Mouse (Mus musculus) CH12.LX (cell line): ENCODE results near the gene Col28a1. TPM values are rescaled to one million over a fixed set of nuclear protein-coding genes. Genes with fewer than 3 reads are reported as not detected.

Experiments used
- DNase-seq: peaks from one replicate; pipeline ENCODE4 v3.0.0-alpha.2; 2013; ENCODE audit errors: extremely low read depth
- H3K27ac ChIP-seq: 2 replicates; pipeline ENCODE4 v1.5.1; 2012; ENCODE audit warnings: low read depth, mild to moderate bottlenecking, control low read depth, moderate library complexity; ENCODE audit not compliant: insufficient read depth
- H3K27me3 ChIP-seq: replicated peaks from 2 replicates; pipeline ENCODE3; 2012; ENCODE audit warnings: inconsistent platforms
- H3K36me3 ChIP-seq, 2 experiments: replicated peaks in 1 of 2; 2 replicates each; pipeline versions ENCODE3 to v1.6.1; 2012; ENCODE audit warnings: inconsistent platforms in 1 of 2, low read length in 1 of 2, mild to moderate bottlenecking in 1 of 2, mixed read lengths in 1 of 2, moderate library complexity in 1 of 2; ENCODE audit not compliant: control insufficient read depth in 1 of 2, insufficient read depth in 1 of 2
- H3K4me1 ChIP-seq, 2 experiments: 2 replicates each; pipeline ENCODE4 v1.6.1; 2012; ENCODE audit warnings: inconsistent platforms in 1 of 2, moderate library complexity in 1 of 2; ENCODE audit not compliant: insufficient read depth in 2 of 2, control insufficient read depth in 1 of 2
- H3K4me2 ChIP-seq: 2 replicates; pipeline ENCODE4 v1.6.1; 2012; ENCODE audit warnings: low read depth, mild to moderate bottlenecking, control low read depth; ENCODE audit not compliant: poor library complexity, insufficient read depth, severe bottlenecking
- H3K4me3 ChIP-seq, 3 experiments: fragments of 150-350 bp in 1 of 3; sonication (generic) in 1 of 3; replicated peaks in 1 of 3; 2 replicates each; pipeline versions ENCODE3 to v1.5.1; 2011 to 2012; ENCODE audit warnings: low read depth in 2 of 3, low read length in 2 of 3, mild to moderate bottlenecking in 2 of 3, moderate library complexity in 2 of 3, control low read depth in 1 of 3, improper control_type of control experiment in 1 of 3, inconsistent platforms in 1 of 3, mixed read lengths in 1 of 3; ENCODE audit not compliant: poor library complexity in 1 of 3
- H3K79me2 ChIP-seq: replicated peaks from 2 replicates; pipeline ENCODE4 v1.6.1; 2012; ENCODE audit warnings: mild to moderate bottlenecking, moderate library complexity; ENCODE audit not compliant: control insufficient read depth, poor library complexity, insufficient read depth, severe bottlenecking; ENCODE audit errors: extremely low read depth
- H3K9ac ChIP-seq: 2 replicates; pipeline ENCODE4 v1.6.1; 2012; ENCODE audit warnings: low read depth, mild to moderate bottlenecking, control low read depth, moderate library complexity; ENCODE audit not compliant: insufficient read depth
- H3K9me3 ChIP-seq: replicated peaks from 2 replicates; pipeline ENCODE3; 2012; ENCODE audit warnings: low read length, inconsistent platforms, mixed read lengths
- CHD2 ChIP-seq: IDR thresholded peaks from 2 replicates; pipeline ENCODE4 v1.6.1; 2011; ENCODE audit warnings: low read length, improper control_type of control experiment
- CTCF ChIP-seq, 2 experiments: IDR thresholded peaks in 1 of 2; conservative IDR thresholded peaks in 1 of 2; 2 replicates each; pipeline ENCODE4 v1.5.1; 2011 to 2012; ENCODE audit warnings: low read depth in 2 of 2, low read length in 2 of 2, improper control_type of control experiment in 1 of 2, inconsistent platforms in 1 of 2, mild to moderate bottlenecking in 1 of 2, moderate library complexity in 1 of 2
- ELF1 ChIP-seq: IDR thresholded peaks from 2 replicates; pipeline ENCODE4 v1.6.1; 2014; ENCODE audit warnings: low read depth, mild to moderate bottlenecking, inconsistent platforms, low read length, improper control_type of control experiment
- ETS1 ChIP-seq: conservative IDR thresholded peaks from 2 replicates; pipeline ENCODE4 v1.6.1; 2012; ENCODE audit warnings: low read depth, mild to moderate bottlenecking, inconsistent platforms, low read length, improper control_type of control experiment, moderate library complexity
- GABPA ChIP-seq: IDR thresholded peaks from 2 replicates; pipeline ENCODE4 v1.6.1; 2012; ENCODE audit warnings: low read depth, low read length, improper control_type of control experiment, inconsistent platforms; ENCODE audit not compliant: insufficient replicate concordance
- JUND ChIP-seq: conservative IDR thresholded peaks from 2 replicates; pipeline ENCODE4 v1.6.1; 2011; ENCODE audit warnings: low read depth, low read length, improper control_type of control experiment
- MAFK ChIP-seq: IDR thresholded peaks from 2 replicates; pipeline ENCODE4 v1.6.1; 2011; ENCODE audit warnings: low read length, improper control_type of control experiment; ENCODE audit not compliant: insufficient replicate concordance
- MAX ChIP-seq: IDR thresholded peaks from 2 replicates; pipeline ENCODE4 v1.6.1; 2011; ENCODE audit warnings: low read length, improper control_type of control experiment
- MEF2A ChIP-seq: IDR thresholded peaks from 2 replicates; pipeline ENCODE4 v1.6.1; 2014; ENCODE audit warnings: low read depth, mild to moderate bottlenecking, inconsistent platforms, low read length, improper control_type of control experiment, borderline replicate concordance
- NRF1 ChIP-seq: IDR thresholded peaks from 2 replicates; pipeline ENCODE4 v1.6.1; 2014; ENCODE audit warnings: low read depth, mild to moderate bottlenecking, inconsistent platforms, low read length, improper control_type of control experiment, moderate library complexity
- PAX5 ChIP-seq: IDR thresholded peaks from 2 replicates; pipeline ENCODE4 v1.6.1; 2012; ENCODE audit warnings: low read length, inconsistent platforms, mixed read lengths
- POLR2AphosphoS2 ChIP-seq: IDR thresholded peaks from 2 replicates; pipeline ENCODE4 v1.6.1; 2011; ENCODE audit warnings: low read depth, low read length, improper control_type of control experiment
- RCOR1 ChIP-seq: conservative IDR thresholded peaks from 2 replicates; pipeline ENCODE4 v1.6.1; 2012; ENCODE audit warnings: low read depth, mild to moderate bottlenecking, inconsistent platforms, low read length, improper control_type of control experiment
- TCF12 ChIP-seq: IDR thresholded peaks from 2 replicates; pipeline ENCODE4 v1.6.1; 2014; ENCODE audit warnings: low read depth, mild to moderate bottlenecking, inconsistent platforms, low read length, improper control_type of control experiment
- UBTF ChIP-seq: IDR thresholded peaks from 2 replicates; pipeline ENCODE4 v1.6.1; 2012; ENCODE audit warnings: low read depth, mild to moderate bottlenecking, inconsistent platforms, low read length, improper control_type of control experiment, moderate library complexity
- USF1 ChIP-seq: IDR thresholded peaks from 2 replicates; pipeline ENCODE4 v1.6.1; 2014; ENCODE audit warnings: low read depth, mild to moderate bottlenecking, inconsistent platforms, low read length, improper control_type of control experiment
- ZC3H11A ChIP-seq: IDR thresholded peaks from 2 replicates; pipeline ENCODE4 v1.6.1; 2012; ENCODE audit warnings: low read depth, mild to moderate bottlenecking, inconsistent platforms, low read length, improper control_type of control experiment
- dilution Hi-C: fragments of 300-500 bp; cut with MboI; formaldehyde crosslinking; loops from 2 replicates; pipeline ENCODE4 v1.14.3; 2020; ENCODE audit warnings: low sequenced_read_pairs; ENCODE audit not compliant: extremely low pct_unique_long_range_greater_than_20kb, extremely low pct_ligation_motif_present
- in situ Hi-C: fragments of 300-500 bp; cut with MboI; formaldehyde crosslinking; loops from 3 replicates; pipeline ENCODE4 v1.14.3; 2019; ENCODE audit warnings: low sequenced_read_pairs, low pct_ligation_motif_present, low pct_unique_long_range_greater_than_20kb, mixed read lengths
- polyA plus RNA-seq: library from polyadenylated mRNA; unstranded; fragments of >175 nt; gene quantifications from 2 replicates; pipeline ENCODE4 v1.2.1, GENCODE M21; 2012; ENCODE audit warnings: low read depth; ENCODE audit not compliant: insufficient read length
- total RNA-seq, 2 experiments: library from RNA; depleted of rRNA; stranded (reverse); fragments of 300-350 nt in 1 of 2; fragments of >200 nt in 1 of 2; gene quantifications; 2 replicates each; pipeline ENCODE4 v1.2.3; 2012 to 2014

Gene Col28a1
- total and polyA plus RNA-seq, 3 experiments, result not detected

DNA sequence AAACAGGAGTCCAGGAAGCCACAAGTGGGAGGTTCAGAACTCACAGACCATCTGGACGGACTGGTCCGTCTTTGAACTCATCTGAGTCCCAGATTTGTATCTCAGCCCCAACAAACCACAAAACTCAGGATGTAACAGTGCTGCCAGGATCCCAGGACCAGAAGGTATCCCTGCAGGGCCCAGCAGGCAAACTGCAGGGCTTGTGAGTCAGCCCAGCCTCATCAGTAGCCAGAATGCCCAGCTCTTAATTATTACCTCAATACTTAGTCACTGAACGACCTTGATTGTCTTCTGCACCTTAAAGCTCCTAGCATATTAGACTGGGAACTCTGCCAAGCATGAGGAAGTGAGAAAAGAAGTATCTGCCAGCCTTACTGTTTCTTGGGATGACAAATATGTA is 96.6 kb downstream of the Col28a1 start:
- no peaks in the 10 kb centered on the region for H3K36me3 ChIP-seq
- H3K9me3 ChIP-seq, result no peaks in the 10 kb centered on the region
- H3K4me1 ChIP-seq, result no peaks in the 10 kb centered on the region
- no peak overlapping the region for H3K9ac ChIP-seq
- dilution Hi-C loops (no loop called here), in situ Hi-C loops (no loop called here)
- TF ChIP-seq MAX, result no peak
- TF ChIP-seq UBTF, result no peak
- no peak for TF ChIP-seq USF1
- no peak for TF ChIP-seq GABPA
- no peaks in the 10 kb centered on the region for H3K79me2 ChIP-seq
- H3K4me2 ChIP-seq, result no peak overlapping the region
- no peak overlapping the region for H3K27ac ChIP-seq
- DNase-seq, result no peak
- no peaks in the 10 kb centered on the region for H3K27me3 ChIP-seq
- H3K4me3 ChIP-seq, result no peak overlapping the region

DNA sequence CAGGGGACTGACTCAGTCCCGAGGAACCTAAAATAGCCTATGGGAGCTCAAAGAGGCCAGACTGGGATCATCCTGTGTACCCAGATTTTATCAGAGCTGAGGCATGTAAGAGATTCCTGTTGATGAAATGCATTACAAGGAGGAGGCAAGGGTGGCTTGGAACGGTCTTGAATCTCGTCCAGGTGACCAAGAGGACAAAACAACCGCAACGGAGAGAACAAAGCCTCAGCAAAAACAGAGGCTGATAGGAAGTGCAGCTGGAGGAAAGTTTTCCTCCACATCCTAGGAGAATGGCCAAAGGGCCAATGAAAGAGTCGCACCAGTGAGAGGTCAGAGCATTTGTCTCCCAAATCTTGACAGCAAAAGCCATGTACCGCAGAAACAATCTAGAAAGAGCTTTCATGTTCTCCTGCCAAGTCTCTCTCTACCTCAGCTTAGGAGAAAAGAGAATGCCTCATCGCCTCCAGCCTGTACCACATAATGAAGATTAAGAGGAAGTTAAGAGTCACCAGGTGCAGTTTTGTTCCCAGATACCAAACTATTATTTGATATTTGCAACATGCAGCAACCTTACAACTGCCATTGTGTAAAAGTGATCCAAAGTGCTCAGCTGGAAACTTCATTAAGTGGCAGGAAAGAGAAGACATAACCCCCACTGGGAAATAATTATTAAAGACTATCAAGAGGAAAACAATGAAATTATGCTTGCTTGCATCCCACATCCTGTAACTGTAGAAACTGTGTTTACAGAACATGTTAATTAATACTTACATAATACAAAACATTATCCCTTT is 98.1 kb downstream of the Col28a1 start:
- Histone ChIP-seq H3K27me3 (no peaks in the 10 kb centered on the region), H3K4me1 (no peaks in the 10 kb centered on the region), H3K9me3 (no peaks in the 10 kb centered on the region), H3K79me2 (no peaks in the 10 kb centered on the region), H3K4me2 (no peak overlapping the region), H3K9ac (no peak overlapping the region), H3K27ac (no peak overlapping the region), H3K36me3 (no peaks in the 10 kb centered on the region), H3K4me3 (no peak overlapping the region)
- no peak for TF ChIP-seq TCF12
- no peak for TF ChIP-seq ZC3H11A
- TF ChIP-seq CTCF (conservative IDR thresholded peaks at IDR 0.05 in 1 of 2, IDR thresholded peaks at IDR 0.05 in 1 of 2; ENCODE audit: low read depth in 2 of 2, low read length in 2 of 2), result no peak
- TF ChIP-seq JUND, result no peak
- TF ChIP-seq ETS1, result no peak
- no peak for TF ChIP-seq CHD2
- TF ChIP-seq MEF2A, result no peak
- TF ChIP-seq MAFK, result no peak
- dilution Hi-C loops, result no loop called here
- DNase-seq, result no peak
- in situ Hi-C loops, result no loop called here

DNA sequence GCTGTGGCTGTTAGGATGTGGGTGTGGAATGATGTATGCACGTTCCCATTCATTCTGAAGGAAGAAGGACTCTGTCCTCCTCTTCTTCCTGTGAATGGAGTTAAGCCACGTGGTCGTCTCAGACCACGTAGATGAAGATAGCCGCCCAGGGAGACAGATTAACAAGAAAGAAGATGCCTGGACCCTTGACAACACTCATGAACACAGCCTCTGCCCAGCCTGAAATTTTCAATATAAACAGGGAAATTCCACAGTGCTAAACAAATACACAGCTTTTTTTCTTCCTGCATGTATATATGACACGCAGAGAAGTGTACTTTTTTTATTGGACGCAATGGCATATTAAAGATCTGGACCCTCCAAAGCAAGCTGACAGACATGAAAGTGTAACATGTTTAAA is 98.9 kb downstream of the Col28a1 start:
- no peaks in the 10 kb centered on the region for H3K27me3 ChIP-seq
- H3K79me2 ChIP-seq, result no peaks in the 10 kb centered on the region
- dilution Hi-C loops (no loop called here), in situ Hi-C loops (no loop called here)
- no peak overlapping the region for H3K27ac ChIP-seq
- no peaks in the 10 kb centered on the region for H3K4me1 ChIP-seq
- DNase-seq, result no peak
- no peak overlapping the region for H3K4me2 ChIP-seq
- no peak overlapping the region for H3K9ac ChIP-seq
- no peak overlapping the region for H3K4me3 ChIP-seq
- no peaks in the 10 kb centered on the region for H3K9me3 ChIP-seq
- no peaks in the 10 kb centered on the region for H3K36me3 ChIP-seq
- TF ChIP-seq PAX5 (no peak), RCOR1 (no peak), NRF1 (no peak), ELF1 (no peak), POLR2AphosphoS2 (no peak), ZC3H11A (no peak)
